Mouse (Mus musculus) fat pad, adult 2 months (tissue): ENCODE measurements around the gene Rabggtb.
"Not testable (repeated sequence)": the region's sequence is repeated elsewhere in the genome, so short reads cannot be mapped to it uniquely, and the experiment has no call there.

Experiments used
- DNase-seq: peaks from one replicate; pipeline ENCODE4 v3.0.0-alpha.2; 2011; ENCODE audit warnings: low read depth, low spot score; ENCODE audit errors: extremely low read depth

The Rabggtb gene

GRCm38 (mm10) chr3:153867149-153868136, 45.4 kb downstream of the Rabggtb start:
- DNase-seq, result no peak

- DNase-seq, result no peak
These were observed 48.0 kb downstream of the Rabggtb start for GRCm38 (mm10) chr3:153864636-153865429.

GRCm38 (mm10) chr3:153863816-153864215, 49.0 kb downstream of the Rabggtb start:
- no peak for DNase-seq

- not testable (repeated sequence) for DNase-seq
These were observed 52.4 kb downstream of the Rabggtb start for GRCm38 (mm10) chr3:153860392-153860791.

GRCm38 (mm10) chr3:153858350-153859001, 54.3 kb downstream of the Rabggtb start:
- DNase-seq, result no peak
